Mouse (Mus musculus) G1E (cell line): ENCODE data around the gene Crygs.
"Not testable (repeated sequence)": the region's sequence is repeated elsewhere in the genome, so short reads cannot be mapped to it uniquely, and the experiment has no call there.

ENCODE experiments used
- CTCF ChIP-seq: IDR thresholded peaks from 2 replicates; pipeline ENCODE4 v1.5.1; 2012; ENCODE audit warnings: low read depth, low read length, inconsistent platforms, mixed read lengths
- GATA1 ChIP-seq: IDR thresholded peaks from 2 replicates; pipeline ENCODE4 v1.6.1; 2012; ENCODE audit warnings: borderline replicate concordance, low read length, inconsistent platforms, mixed read lengths
- GATA2 ChIP-seq: IDR thresholded peaks from 2 replicates; pipeline ENCODE4 v1.6.1; 2012; ENCODE audit warnings: low read depth, low read length, inconsistent platforms, borderline replicate concordance
- TAL1 ChIP-seq: conservative IDR thresholded peaks from 2 replicates; pipeline ENCODE4 v1.6.1; 2012; ENCODE audit warnings: low read depth, low read length, inconsistent platforms, mixed read lengths

DNA sequence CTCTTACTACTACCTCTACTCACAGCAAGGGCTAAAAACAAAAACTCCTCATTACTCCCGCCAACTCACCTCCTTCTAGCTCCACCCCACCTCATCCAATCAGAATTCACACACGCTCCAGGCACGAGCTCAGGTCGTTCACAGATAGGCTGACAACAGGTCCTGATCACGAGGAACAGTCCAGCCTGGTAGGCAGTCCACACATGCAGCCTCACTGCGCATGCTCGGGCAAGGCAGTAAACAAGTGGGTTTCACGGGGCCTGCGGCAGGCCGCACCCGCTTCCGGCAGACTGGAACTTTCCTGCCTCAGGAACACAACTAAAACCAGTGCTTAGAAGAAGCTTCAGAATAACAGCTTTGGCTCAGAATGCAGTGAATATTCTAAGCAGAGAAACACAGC lies 33.1 kb downstream of the Crygs start:
- TF ChIP-seq CTCF, TAL1, GATA1, GATA2: not testable (repeated sequence)
